Mouse (Mus musculus): ENCODE data around the gene Gm10283. TPM values are rescaled to one million over a fixed set of nuclear protein-coding genes. Genes with fewer than 3 reads are reported as not detected.

The Gm10283 gene
- not detected for polyA plus RNA-seq (2015; fragmentation: Illumina TruSeq; extraction: RNeasy Lipid Tissue Mini Kit (QIAGEN cat#74804); ENCODE audit: insufficient read depth, low replicate concordance)

DNA sequence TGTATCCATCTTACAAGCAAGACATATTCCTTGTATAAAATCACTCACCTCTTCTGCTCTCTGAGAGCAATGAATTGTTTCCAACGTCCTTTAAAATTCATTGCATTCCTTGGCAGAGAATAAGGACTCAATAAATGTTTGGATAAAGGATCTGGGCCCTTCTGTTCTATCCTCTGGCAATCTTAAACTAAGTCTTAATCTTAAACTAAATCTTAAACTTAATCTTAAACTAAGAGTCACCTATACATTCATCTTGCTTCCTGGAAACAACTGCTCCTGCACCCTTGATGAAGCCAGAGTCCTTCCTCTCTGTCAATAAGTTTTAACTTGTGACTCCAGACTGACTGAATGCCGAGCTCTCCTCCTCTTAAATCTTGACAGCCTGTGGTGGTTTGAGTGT lies at the start of gene Gm10283:
Gm10283 (minus strand) TSS at position 101 of the 400 bp plus-strand sequence.

GRCm38 (mm10) chr8:60505653-60506521 lies 2.9 kb upstream of the Gm10283 start, which contains the start of gene Aadat:
Gene Aadat, plus strand, starts transcription at chr8:60505932.

Other genes with a start within 250 kb of the Gm10283 start
- gene Aadat, start 2.7 kb upstream of the Gm10283 start, polyA plus RNA-seq (2015; fragmentation: Illumina TruSeq; extraction: RNeasy Lipid Tissue Mini Kit (QIAGEN cat#74804); ENCODE audit: insufficient read depth, low replicate concordance): not detected
- gene Mfap3l, start 129.6 kb upstream of the Gm10283 start, polyA plus RNA-seq (2015; fragmentation: Illumina TruSeq; extraction: RNeasy Lipid Tissue Mini Kit (QIAGEN cat#74804); ENCODE audit: insufficient read depth, low replicate concordance): 1.2 TPM